Mouse (Mus musculus) lung, embryonic 14.5 days (tissue): ENCODE measurements around the gene Psat1. TPM values are rescaled to one million over a fixed set of nuclear protein-coding genes. Genes with fewer than 3 reads are reported as not detected.

Experiments used
- ATAC-seq: fragments of 200-750 bp; cut with Nextera tagmentation; 2 replicates; pipeline ENCODE4 v1.8.0; 2017; ENCODE audit warnings: mild to moderate bottlenecking, moderate TSS enrichment, moderate library complexity; ENCODE audit not compliant: insufficient read depth
- DNase-seq: peaks from one replicate; pipeline ENCODE4 v3.0.0-alpha.2; 2015
- H3K27ac ChIP-seq: fragments of 300-500 bp; sonication (generic); 2 replicates; pipeline ENCODE4 v1.5.1; 2014; ENCODE audit warnings: low read depth, mild to moderate bottlenecking, moderate library complexity
- H3K27me3 ChIP-seq: fragments of 300-500 bp; sonication (generic); 2 replicates; pipeline ENCODE4 v1.6.1; 2014; ENCODE audit warnings: low read length, control low read depth; ENCODE audit not compliant: insufficient read depth
- H3K36me3 ChIP-seq: fragments of 300-500 bp; sonication (generic); 2 replicates; pipeline ENCODE4 v1.6.1; 2014; ENCODE audit warnings: control low read depth; ENCODE audit not compliant: insufficient read depth
- H3K4me1 ChIP-seq: fragments of 300-500 bp; sonication (generic); 2 replicates; pipeline ENCODE4 v1.6.1; 2014; ENCODE audit warnings: antibody characterized with exemption, control low read depth; ENCODE audit not compliant: insufficient read depth
- H3K4me2 ChIP-seq: fragments of 300-500 bp; sonication (generic); 2 replicates; pipeline ENCODE4 v1.6.1; 2014; ENCODE audit warnings: mild to moderate bottlenecking
- H3K4me3 ChIP-seq: fragments of 300-500 bp; sonication (generic); 2 replicates; pipeline ENCODE4 v1.5.1; 2014; ENCODE audit warnings: low read depth, low read length
- H3K9ac ChIP-seq: fragments of 300-500 bp; sonication (generic); 2 replicates; pipeline ENCODE4 v1.6.1; 2014
- H3K9me3 ChIP-seq: fragments of 300-500 bp; sonication (generic); 2 replicates; pipeline ENCODE4 v1.6.1; 2016; ENCODE audit warnings: low read depth, low read length, control low read depth
- CTCF ChIP-seq: IDR thresholded peaks from 2 replicates; pipeline ENCODE4 v1.5.1; 2016; ENCODE audit warnings: antibody characterized with exemption, low read depth
- WGBS: fragments of 180-500 bp; shearing (Covaris S2); extraction: QIAGEN DNeasy Blood & Tissue Kit; methylation state at CpG from one replicate; pipeline ENCODE4 v1.1.7; 2014; 5-methylcytosine and 5-hydroxymethylcytosine counted together
- polyA plus RNA-seq: library from polyadenylated mRNA; unstranded; fragments of >200 nt; fragmentation: Nextera tagmentation; extraction: Ambion mirVana; gene quantifications from 2 replicates; pipeline ENCODE4 v1.2.1, GENCODE M21; 2014

The Psat1 gene
- polyA plus RNA-seq, 1 experiment from 2014 or later: 209 TPM

GRCm38 (mm10) chr19:15866126-15866525 is 81.0 kb downstream of the Psat1 start:
- 81% methylated on average over 1 of the region's 1 CpGs for WGBS
- H3K4me1 ChIP-seq: no peaks in the 10 kb centered on the region; the same call in 1 of the 2 replicates
- ATAC-seq: no peak

GRCm38 (mm10) chr19:15865431-15865830 is 81.7 kb downstream of the Psat1 start:
- TF ChIP-seq CTCF: no peak
- H3K4me1 ChIP-seq: no peaks in the 10 kb centered on the region; the same call in 1 of the 2 replicates
- no peak overlapping the region for H3K27ac ChIP-seq
- no peaks in the 10 kb centered on the region for H3K27me3 ChIP-seq
- no peak overlapping the region for H3K4me2 ChIP-seq
- no peak overlapping the region for H3K4me3 ChIP-seq
- DNase-seq (peak; percentile 69), ATAC-seq (no peak)
- no peak overlapping the region for H3K9ac ChIP-seq
- no peaks in the 10 kb centered on the region for H3K36me3 ChIP-seq
- no peaks in the 10 kb centered on the region for H3K9me3 ChIP-seq

More at GRCm38 (mm10) chr19:15866126-15866525, 81.0 kb downstream of the Psat1 start:
- TF ChIP-seq CTCF: no peak
- Histone ChIP-seq H3K27me3 (no peaks in the 10 kb centered on the region), H3K27ac (no peak overlapping the region), H3K9ac (no peak overlapping the region), H3K4me3 (no peak overlapping the region), H3K9me3 (no peaks in the 10 kb centered on the region), H3K4me2 (no peak overlapping the region), H3K36me3 (no peaks in the 10 kb centered on the region)
- DNase-seq: no peak

- Histone ChIP-seq H3K27me3 (no peaks in the 10 kb centered on the region), H3K27ac (no peak overlapping the region), H3K9ac (no peak overlapping the region), H3K4me1 (no peaks in the 10 kb centered on the region; the same call in 1 of the 2 replicates), H3K4me3 (no peak overlapping the region), H3K9me3 (no peaks in the 10 kb centered on the region), H3K36me3 (no peaks in the 10 kb centered on the region), H3K4me2 (no peak overlapping the region)
- 85% methylated on average over 2 of the region's 2 CpGs for whole genome bisulfite sequencing
- ATAC-seq (no peak), DNase-seq (no peak)
- no peak for TF ChIP-seq CTCF
These were observed 83.0 kb downstream of the Psat1 start for GRCm38 (mm10) chr19:15864129-15864528.

- Histone ChIP-seq H3K4me1 (no peaks in the 10 kb centered on the region), H3K27me3 (no peaks in the 10 kb centered on the region), H3K9ac (no peak overlapping the region), H3K9me3 (no peaks in the 10 kb centered on the region), H3K4me3 (no peak overlapping the region), H3K36me3 (no peaks in the 10 kb centered on the region), H3K27ac (no peak overlapping the region), H3K4me2 (no peak overlapping the region)
- WGBS: 84% methylated on average over 5 of the region's 5 CpGs
- no peak for TF ChIP-seq CTCF
- ATAC-seq: no peak
- no peak for DNase-seq
These were observed 91.8 kb downstream of the Psat1 start for GRCm38 (mm10) chr19:15855379-15855778.

Other genes with a start within 250 kb of the Psat1 start
- 35.2 and 36.1 TPM in 2 replicates for gene Cep78, start 37.7 kb upstream of the Psat1 start, polyA plus RNA-seq
- 15.9 and 16.1 TPM in 2 replicates for gene Gnaq, start 185.5 kb upstream of the Psat1 start, polyA plus RNA-seq